Mouse (Mus musculus): ENCODE data around the gene Grrp1. TPM values are rescaled to one million over a fixed set of nuclear protein-coding genes. Genes with fewer than 3 reads are reported as not detected.
"Not testable (repeated sequence)": the region's sequence is repeated elsewhere in the genome, so short reads cannot be mapped to it uniquely, and the experiment has no call there.

Gene Grrp1
- total RNA-seq, 2 experiments from 2014 or later = 13.5 to 15.2 TPM

GRCm38 (mm10) chr4:134272731-134273416 is 19.0 kb upstream of the Grrp1 start:
- intact Hi-C loops (cut with DNase I) = loop anchor here (5.0 kb wide), 1 partner anchor 84 kb away; no protein-coding TSS in a partner anchor
- DNase-seq = no peak

- intact Hi-C loops (cut with DNase I) = loop anchor here (5.0 kb wide), 1 partner anchor 85 kb away; no protein-coding TSS in a partner anchor
- DNase-seq = no peak
Measured at GRCm38 (mm10) chr4:134271979-134272378, 18.1 kb upstream of the Grrp1 start.

GRCm38 (mm10) chr4:134269622-134270021 is 15.7 kb upstream of the Grrp1 start:
- intact Hi-C loops (cut with DNase I) = loop anchor here (2.0 to 10.0 kb wide), 4 partner anchors 17 to 195 kb away; partner anchors contain the start of genes Cep85, Pdik1l and Stmn1
- not testable (repeated sequence) for DNase-seq

GRCm38 (mm10) chr4:134268102-134268655 is 14.3 kb upstream of the Grrp1 start:
- DNase-seq = peak in 1 of 2 experiments; percentile 35
- intact Hi-C loops (cut with DNase I) = loop anchor here (1.0 to 10.0 kb wide), 4 partner anchors 19 to 197 kb away; partner anchors contain the start of genes Cep85, Pdik1l and Stmn1

GRCm38 (mm10) chr4:134265860-134266585 is 12.1 kb upstream of the Grrp1 start:
- DNase-seq = no peak
- intact Hi-C loops (cut with DNase I) = loop anchor here (5.0 to 10.0 kb wide), 2 partner anchors 79 to 199 kb away; partner anchors contain the start of genes Cep85 and Stmn1

GRCm38 (mm10) chr4:134263191-134263590 is 9.3 kb upstream of the Grrp1 start:
- intact Hi-C loops (cut with DNase I) = loop anchor here (5.0 to 10.0 kb wide), 2 partner anchors 124 to 202 kb away; partner anchors contain the start of gene Stmn1
- DNase-seq = peak; percentile 65 to 82

- intact Hi-C loops (cut with DNase I) = no loop called here
- no peak for DNase-seq
Measured at GRCm38 (mm10) chr4:134258354-134258753, 4.4 kb upstream of the Grrp1 start.

- no peak for DNase-seq
- intact Hi-C loops (cut with DNase I) = no loop called here
Measured at GRCm38 (mm10) chr4:134257198-134258009, 3.5 kb upstream of the Grrp1 start.

GRCm38 (mm10) chr4:134256407-134257197 is 2.7 kb upstream of the Grrp1 start:
- DNase-seq = peak in 1 of 2 experiments; percentile 61
- intact Hi-C loops (cut with DNase I) = no loop called here

- no peak for DNase-seq
- intact Hi-C loops (cut with DNase I) = no loop called here
Measured at GRCm38 (mm10) chr4:134255854-134256253, 1.9 kb upstream of the Grrp1 start.

- intact Hi-C loops (cut with DNase I) = no loop called here
- no peak for DNase-seq
Measured at GRCm38 (mm10) chr4:134254835-134255234, 929 bp upstream of the Grrp1 start.

GRCm38 (mm10) chr4:134252911-134253721 is 790 bp downstream of the Grrp1 start:
- no peak for DNase-seq
- intact Hi-C loops (cut with DNase I) = no loop called here

- no peak for DNase-seq
- intact Hi-C loops (cut with DNase I) = no loop called here
Measured at GRCm38 (mm10) chr4:134252131-134252910, 1.6 kb downstream of the Grrp1 start.

GRCm38 (mm10) chr4:134251241-134252130 is 2.4 kb downstream of the Grrp1 start:
- peak in 1 of 2 experiments; percentile 55 for DNase-seq
- intact Hi-C loops (cut with DNase I) = no loop called here

GRCm38 (mm10) chr4:134250930-134251240 is 3.0 kb downstream of the Grrp1 start:
- DNase-seq = no peak
- intact Hi-C loops (cut with DNase I) = no loop called here

- no peak for DNase-seq
- intact Hi-C loops (cut with DNase I) = no loop called here
Measured at GRCm38 (mm10) chr4:134250116-134250929, 3.6 kb downstream of the Grrp1 start.
